Mouse (Mus musculus): ENCODE measurements around the gene Olfr1500. TPM values are rescaled to one million over a fixed set of nuclear protein-coding genes. Genes with fewer than 3 reads are reported as not detected.
"Not testable (repeated sequence)": the region's sequence is repeated elsewhere in the genome, so short reads cannot be mapped to it uniquely, and the experiment has no call there.

Gene Olfr1500
- polyA plus RNA-seq (2012; rRNA removed) (not detected in 2 replicates), polyA plus RNA-seq (2014; fragmentation: Nextera tagmentation; extraction: Ambion mirVana) (not detected in 2 replicates)

DNA sequence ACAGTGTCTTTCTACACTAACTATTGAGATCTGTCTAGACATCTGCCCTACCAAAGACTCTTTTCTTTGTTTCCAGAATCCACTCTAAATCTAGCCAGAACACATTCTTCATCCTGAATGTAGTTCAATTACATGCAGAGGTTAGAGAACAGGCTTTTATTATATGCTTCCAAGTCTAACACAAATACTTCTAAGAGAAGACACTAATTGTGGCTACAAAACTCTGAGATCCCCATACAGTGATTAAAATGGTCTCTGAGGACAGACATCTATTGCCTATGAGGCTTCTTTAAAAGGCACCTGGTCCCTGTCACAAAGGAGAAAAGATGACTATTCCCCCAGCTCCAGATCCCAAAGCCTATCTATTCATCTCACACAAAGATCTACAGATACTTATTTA is at the start of gene Olfr1500:
Gene Olfr1500 (minus strand): TSS at position 101 of the 400 bp plus-strand sequence.
- ATAC-seq (ENCODE audit: low FRiP score, low read depth) (no peak), DNase-seq (ENCODE audit: low spot score) (no peak)
- TF ChIP-seq POLR2A (IDR thresholded peaks at IDR 0.05; ENCODE audit: borderline replicate concordance, extremely low read depth, insufficient read depth, insufficient read length) = no peak
- Histone ChIP-seq H3K4me1 (ENCODE audit: control insufficient read depth, insufficient read depth, low read length) (no peaks in the 10 kb centered on the region), H3K9me3 (ENCODE audit: control insufficient read depth, low read length) (no peaks in the 10 kb centered on the region), H3K4me2 (replicated peaks; ENCODE audit: low read depth, low read length, severe bottlenecking) (no peak within 1 kb of the TSS), H3K27ac (replicated peaks; ENCODE audit: low read depth, low read length) (no peak within 1 kb of the TSS), H3K36me3 (ENCODE audit: control insufficient read depth, insufficient read depth, low read length) (no peaks in the 10 kb centered on the region), H3K27me3 (ENCODE audit: control insufficient read depth, insufficient read depth, low read length) (no peaks in the 10 kb centered on the region), H3K4me3 (replicated peaks; ENCODE audit: low read length) (no peak within 1 kb of the TSS), H3K9ac (ENCODE audit: low read depth, low read length, severe bottlenecking) (no peak within 1 kb of the TSS)

DNA sequence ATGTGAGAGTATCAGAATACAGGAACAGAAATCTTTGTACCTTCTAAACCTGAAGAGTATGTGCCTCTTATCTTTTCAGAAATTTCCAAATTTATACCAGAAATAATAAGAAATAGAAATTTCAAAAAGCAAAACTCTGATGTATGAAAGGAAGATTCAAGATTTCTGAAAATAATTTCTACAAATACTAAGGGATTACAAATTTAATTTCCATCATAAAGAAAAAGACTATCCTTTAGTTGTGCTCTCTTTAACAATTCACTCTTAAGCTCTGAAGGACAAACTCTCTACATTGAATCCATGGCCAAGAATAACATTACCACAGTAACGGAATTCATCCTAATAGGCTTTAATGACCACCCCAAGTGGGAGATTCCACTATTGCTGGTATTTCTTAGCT is 31.2 kb upstream of the Olfr1500 start, which contains the start of gene Olfr1502:
Gene Olfr1502 (plus strand): TSS at position 301 of the 400 bp plus-strand sequence.
- ATAC-seq (ENCODE audit: low FRiP score, low read depth) (no peak), DNase-seq (ENCODE audit: low spot score) (no peak)
- no peak within 1 kb of the TSS for H3K4me2 ChIP-seq (replicated peaks; ENCODE audit: low read depth, low read length, severe bottlenecking)
- no peaks in the 10 kb centered on the region for H3K27me3 ChIP-seq (ENCODE audit: control insufficient read depth, insufficient read depth, low read length)
- H3K27ac ChIP-seq (replicated peaks; ENCODE audit: low read depth, low read length) = no peak within 1 kb of the TSS
- no peak within 1 kb of the TSS for H3K4me3 ChIP-seq (replicated peaks; ENCODE audit: low read length)
- 90% methylated on average over 1 of the region's 1 CpGs for WGBS
- no peak within 1 kb of the TSS for H3K9ac ChIP-seq (ENCODE audit: low read depth, low read length, severe bottlenecking)
- no peaks in the 10 kb centered on the region for H3K36me3 ChIP-seq (ENCODE audit: control insufficient read depth, insufficient read depth, low read length)
- H3K9me3 ChIP-seq (ENCODE audit: control insufficient read depth, low read length) = no peaks in the 10 kb centered on the region
- H3K4me1 ChIP-seq (ENCODE audit: control insufficient read depth, insufficient read depth, low read length) = no peaks in the 10 kb centered on the region
- no peak for TF ChIP-seq POLR2A (IDR thresholded peaks at IDR 0.05; ENCODE audit: borderline replicate concordance, extremely low read depth, insufficient read depth, insufficient read length)

DNA sequence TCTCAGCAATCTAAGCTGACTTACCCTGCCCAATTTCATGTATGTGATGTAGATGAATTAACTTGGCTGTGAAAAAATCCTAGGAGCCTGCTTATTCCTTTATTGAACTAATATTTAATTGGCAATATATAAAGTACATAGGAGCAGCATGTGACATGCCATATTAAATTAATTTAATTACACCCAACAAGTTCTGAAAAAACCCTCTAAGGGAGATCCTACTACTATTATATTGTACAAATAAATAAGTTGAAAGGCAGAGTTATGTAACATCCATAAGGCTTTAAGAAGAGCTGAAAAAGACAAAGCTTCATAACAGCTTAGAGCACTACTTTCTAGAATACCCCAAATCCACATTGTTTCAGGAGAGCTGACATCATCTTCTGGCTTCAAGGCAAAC is 20.3 kb upstream of the Olfr1500 start, which contains the start of gene Olfr1501:
Gene Olfr1501 (minus strand): TSS at position 101 of the 400 bp plus-strand sequence.
- DNase-seq (ENCODE audit: low spot score); H3K4me1 ChIP-seq (ENCODE audit: control insufficient read depth, insufficient read depth, low read length); H3K4me3 ChIP-seq (replicated peaks; ENCODE audit: low read length); H3K36me3 ChIP-seq (ENCODE audit: control insufficient read depth, insufficient read depth, low read length); H3K4me2 ChIP-seq (replicated peaks; ENCODE audit: low read depth, low read length, severe bottlenecking); H3K27ac ChIP-seq (replicated peaks; ENCODE audit: low read depth, low read length); H3K9ac ChIP-seq (ENCODE audit: low read depth, low read length, severe bottlenecking); H3K9me3 ChIP-seq (ENCODE audit: control insufficient read depth, low read length); ATAC-seq (ENCODE audit: low FRiP score, low read depth); H3K27me3 ChIP-seq (ENCODE audit: control insufficient read depth, insufficient read depth, low read length): not testable (repeated sequence)

DNA sequence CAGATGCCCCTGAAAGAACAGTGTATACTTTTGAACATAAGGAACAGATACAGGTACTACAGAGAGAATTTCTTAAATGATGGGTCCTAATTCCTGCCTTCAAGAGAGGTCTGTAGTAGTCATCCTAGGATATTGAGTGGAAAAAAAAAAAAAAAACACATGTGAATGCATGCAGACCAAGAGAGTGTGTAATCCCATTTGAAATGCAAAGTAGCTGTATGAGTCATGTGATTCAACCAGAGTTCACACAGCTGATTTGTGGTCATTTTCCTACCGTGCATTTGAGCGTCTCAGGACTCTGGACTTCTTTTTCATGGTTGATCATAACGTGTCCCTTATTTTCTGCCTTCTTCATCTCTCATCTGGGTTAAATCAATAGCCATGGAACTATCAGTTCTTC is 1.8 kb downstream of the Olfr1500 start:
- DNase-seq (ENCODE audit: low spot score) = no peak
- no peak for TF ChIP-seq POLR2A (IDR thresholded peaks at IDR 0.05; ENCODE audit: borderline replicate concordance, extremely low read depth, insufficient read depth, insufficient read length)
- Histone ChIP-seq H3K27ac (replicated peaks; ENCODE audit: low read depth, low read length) (no peak overlapping the region), H3K36me3 (ENCODE audit: control insufficient read depth, insufficient read depth, low read length) (no peaks in the 10 kb centered on the region), H3K9ac (ENCODE audit: low read depth, low read length, severe bottlenecking) (no peak overlapping the region), H3K4me2 (replicated peaks; ENCODE audit: low read depth, low read length, severe bottlenecking) (no peak overlapping the region), H3K9me3 (ENCODE audit: control insufficient read depth, low read length) (no peaks in the 10 kb centered on the region), H3K4me3 (replicated peaks; ENCODE audit: low read length) (no peak overlapping the region), H3K27me3 (ENCODE audit: control insufficient read depth, insufficient read depth, low read length) (no peaks in the 10 kb centered on the region), H3K4me1 (ENCODE audit: control insufficient read depth, insufficient read depth, low read length) (no peaks in the 10 kb centered on the region)
- WGBS = 74% methylated on average over 3 of the region's 3 CpGs
- ATAC-seq (ENCODE audit: low FRiP score, low read depth) = no peak

DNA sequence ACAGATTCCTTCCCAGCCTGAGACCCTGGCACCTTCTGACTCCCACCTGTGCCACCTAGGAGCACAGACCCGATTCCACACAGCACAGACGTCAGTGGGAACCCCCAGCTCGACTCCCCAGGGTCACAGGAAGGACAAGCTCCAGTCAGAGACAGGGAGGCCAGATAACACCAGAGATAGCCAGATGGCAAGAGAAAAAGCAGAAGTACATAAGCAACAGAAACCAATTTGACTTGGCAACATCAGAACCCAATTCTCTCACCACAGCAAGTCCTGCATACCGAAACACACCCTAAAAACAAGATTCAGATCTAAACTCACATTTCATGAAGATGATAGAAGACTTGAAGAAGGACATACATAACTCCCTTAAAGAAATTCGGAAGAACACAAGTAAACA is 9.4 kb downstream of the Olfr1500 start:
- no peaks in the 10 kb centered on the region for H3K27me3 ChIP-seq (ENCODE audit: control insufficient read depth, insufficient read depth, low read length)
- DNase-seq (ENCODE audit: low spot score) (no peak), ATAC-seq (ENCODE audit: low FRiP score, low read depth) (no peak)
- no peak overlapping the region for H3K4me3 ChIP-seq (replicated peaks; ENCODE audit: low read length)
- no peaks in the 10 kb centered on the region for H3K9me3 ChIP-seq (ENCODE audit: control insufficient read depth, low read length)
- no peak overlapping the region for H3K4me2 ChIP-seq (replicated peaks; ENCODE audit: low read depth, low read length, severe bottlenecking)
- no peak overlapping the region for H3K9ac ChIP-seq (ENCODE audit: low read depth, low read length, severe bottlenecking)
- H3K4me1 ChIP-seq (ENCODE audit: control insufficient read depth, insufficient read depth, low read length) = no peaks in the 10 kb centered on the region
- TF ChIP-seq POLR2A (IDR thresholded peaks at IDR 0.05; ENCODE audit: borderline replicate concordance, extremely low read depth, insufficient read depth, insufficient read length) = no peak
- H3K36me3 ChIP-seq (ENCODE audit: control insufficient read depth, insufficient read depth, low read length) = no peaks in the 10 kb centered on the region
- 58% methylated on average over 5 of the region's 5 CpGs for WGBS
- H3K27ac ChIP-seq (replicated peaks; ENCODE audit: low read depth, low read length) = no peak overlapping the region

DNA sequence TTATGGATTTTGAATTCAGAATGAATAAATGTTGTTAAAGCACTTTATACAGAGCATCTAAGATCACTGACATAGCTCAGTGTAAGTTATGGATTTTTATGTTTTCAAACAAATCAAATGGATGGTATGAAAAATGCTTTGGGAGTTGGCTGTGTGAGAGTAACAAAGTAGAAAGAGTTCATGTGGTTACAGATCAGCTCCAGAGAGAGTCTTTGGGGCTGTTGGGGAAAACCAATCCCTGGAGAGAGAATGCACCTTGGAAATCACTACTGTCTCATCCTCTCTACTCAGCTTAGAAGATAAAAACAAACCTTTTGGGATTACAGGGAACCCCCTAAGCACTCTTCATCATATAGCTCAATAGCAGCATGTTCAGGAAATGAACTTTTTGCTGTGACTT is 10.9 kb downstream of the Olfr1500 start, which contains the start of gene Olfr1499:
Gene Olfr1499 (minus strand): TSS at position 101 of the 400 bp plus-strand sequence.
- no peak within 1 kb of the TSS for H3K9ac ChIP-seq (ENCODE audit: low read depth, low read length, severe bottlenecking)
- H3K27me3 ChIP-seq (ENCODE audit: control insufficient read depth, insufficient read depth, low read length) = no peaks in the 10 kb centered on the region
- H3K4me3 ChIP-seq (replicated peaks; ENCODE audit: low read length) = no peak within 1 kb of the TSS
- H3K4me1 ChIP-seq (ENCODE audit: control insufficient read depth, insufficient read depth, low read length) = no peaks in the 10 kb centered on the region
- H3K36me3 ChIP-seq (ENCODE audit: control insufficient read depth, insufficient read depth, low read length) = no peaks in the 10 kb centered on the region
- TF ChIP-seq POLR2A (IDR thresholded peaks at IDR 0.05; ENCODE audit: borderline replicate concordance, extremely low read depth, insufficient read depth, insufficient read length) = no peak
- DNase-seq (ENCODE audit: low spot score) (no peak), ATAC-seq (ENCODE audit: low FRiP score, low read depth) (no peak)
- H3K9me3 ChIP-seq (ENCODE audit: control insufficient read depth, low read length) = no peaks in the 10 kb centered on the region
- H3K27ac ChIP-seq (replicated peaks; ENCODE audit: low read depth, low read length) = no peak within 1 kb of the TSS
- no peak within 1 kb of the TSS for H3K4me2 ChIP-seq (replicated peaks; ENCODE audit: low read depth, low read length, severe bottlenecking)
